In genomic region chr11:54028044-54028951, GRCm38 (mm10) we compare ENCODE assay signal across 8 mouse cellular contexts. TPM values are rescaled to one million over a fixed set of nuclear protein-coding genes. Genes with fewer than 3 reads are reported as not detected.
DNase-seq lines count a peak whose midpoint lies in the region; ATAC-seq lines count a peak whose summit lies in the region.

Slc22a4 (minus strand) TSS chr11:54028090.

- H3K27me3 ChIP-seq in embryonic facial prominence, embryonic 12.5 days = peaks cover 23% of the 10 kb centered on the region
- peaks cover 46% of the 10 kb centered on the region for H3K27me3 ChIP-seq in limb, embryonic 12.5 days
- H3K27me3 ChIP-seq in midbrain, embryonic 13.5 days = peaks cover 43% of the 10 kb centered on the region

- H3K4me3 ChIP-seq in embryonic facial prominence, embryonic 12.5 days = peak within 1 kb of the TSS; percentile 51
- peak within 1 kb of the TSS; percentile 55 for H3K4me3 ChIP-seq in limb, embryonic 12.5 days (replicated peaks)
- H3K4me3 ChIP-seq in midbrain, embryonic 13.5 days (replicated peaks) = peak within 1 kb of the TSS; percentile 58

- 0 out of 2 replicates have a peak, but pooled peaks cover 6% of the 10 kb centered on the region for H3K4me1 ChIP-seq in embryonic facial prominence, embryonic 12.5 days
- H3K4me1 ChIP-seq in limb, embryonic 12.5 days (replicated peaks) = peaks cover 10% of the 10 kb centered on the region
- H3K4me1 ChIP-seq in midbrain, embryonic 13.5 days (replicated peaks) = peaks cover 16% of the 10 kb centered on the region

- H3K9me3 ChIP-seq in embryonic facial prominence, embryonic 12.5 days = no peaks in the 10 kb centered on the region
- no peaks in the 10 kb centered on the region for H3K9me3 ChIP-seq in limb, embryonic 12.5 days
- H3K9me3 ChIP-seq in midbrain, embryonic 13.5 days = no peaks in the 10 kb centered on the region

- 4% methylated on average over 61 of the region's 61 CpGs for WGBS in embryonic facial prominence, embryonic 12.5 days
- 2% methylated on average over 61 of the region's 61 CpGs for WGBS in limb, embryonic 12.5 days
- 1% methylated on average over 61 of the region's 61 CpGs for WGBS in midbrain, embryonic 13.5 days

- ATAC-seq in CD4-positive, CD25-positive, alpha-beta regulatory T cell, adult 4 months = no peak
- ATAC-seq in embryonic facial prominence, embryonic 12.5 days (ENCODE audit: insufficient number of reproducible peaks, insufficient read depth, low FRiP score, low TSS enrichment) = 0 out of 2 replicates have a peak, but pooled peaks have one; percentile 74
- ATAC-seq in limb, embryonic 12.5 days (ENCODE audit: insufficient number of reproducible peaks, insufficient read depth, low FRiP score, low TSS enrichment, low read depth) = peak; percentile 79; the same call in 1 of the 2 replicates
- peak; percentile 89 for ATAC-seq in midbrain, embryonic 13.5 days

- H3K4me2 ChIP-seq in embryonic facial prominence, embryonic 12.5 days (replicated peaks) = peak within 1 kb of the TSS; percentile 87
- peak within 1 kb of the TSS; percentile 94 for H3K4me2 ChIP-seq in limb, embryonic 12.5 days
- H3K4me2 ChIP-seq in midbrain, embryonic 13.5 days (replicated peaks) = peak within 1 kb of the TSS; percentile 98

- no peak within 1 kb of the TSS for H3K27ac ChIP-seq in embryonic facial prominence, embryonic 12.5 days
- peak within 1 kb of the TSS; percentile 26; the same call in 1 of the 2 replicates for H3K27ac ChIP-seq in limb, embryonic 12.5 days
- no peak within 1 kb of the TSS for H3K27ac ChIP-seq in midbrain, embryonic 13.5 days

- no peaks in the 10 kb centered on the region for H3K36me3 ChIP-seq in embryonic facial prominence, embryonic 12.5 days
- no peaks in the 10 kb centered on the region for H3K36me3 ChIP-seq in limb, embryonic 12.5 days
- H3K36me3 ChIP-seq in midbrain, embryonic 13.5 days = no peaks in the 10 kb centered on the region

- H3K9ac ChIP-seq in embryonic facial prominence, embryonic 12.5 days = peak within 1 kb of the TSS; percentile 58
- H3K9ac ChIP-seq in limb, embryonic 12.5 days (replicated peaks) = peak within 1 kb of the TSS; percentile 58
- peak within 1 kb of the TSS; percentile 75 for H3K9ac ChIP-seq in midbrain, embryonic 13.5 days (replicated peaks)

- DNase-seq in CD4-positive, CD25-positive, alpha-beta regulatory T cell, adult 2 months (ENCODE audit: low read depth, low spot score) = peak; percentile 31
- peak; percentile 99 for DNase-seq in heart, adult 11 months
- DNase-seq in kidney, adult 18-20 months = peak; percentile 92
- peak; percentile 69 for DNase-seq in skeletal muscle tissue, adult 2 months (ENCODE audit: low read depth, low spot score)

RNA-seq across cellular contexts. Expression of gene Slc22a4, which starts in this region (rescaled TPM):
- polyA plus RNA-seq in CD4-positive, CD25-positive, alpha-beta regulatory T cell, adult 4 months (2017; shearing (Covaris generic)) = not detected
- 2.0 and 2.9 TPM in 2 replicates for polyA plus RNA-seq in embryonic facial prominence, embryonic 12.5 days (2016; fragmentation: Nextera tagmentation; extraction: Ambion mirVana)
- 1.3 and 1.7 TPM in 2 replicates for polyA plus RNA-seq in limb, embryonic 12.5 days (2016; fragmentation: Nextera tagmentation; extraction: Ambion mirVana)
- 1.0 and 1.3 TPM in 2 replicates for polyA plus RNA-seq in midbrain, embryonic 13.5 days (2015; fragmentation: Nextera tagmentation; extraction: Ambion mirVana)

Comparison
In these comparisons a context has a peak if more than half of its experiments do, and no peak if none do; other contexts are left out.
1. DNase-seq: peak in every context shown above with its lines; median percentile 99 in heart, adult 11 months; 92 in kidney, adult 18-20 months; 69 in skeletal muscle tissue, adult 2 months; 31 in CD4-positive, CD25-positive, alpha-beta regulatory T cell, adult 2 months.